Mouse (Mus musculus) spleen, postnatal 36 days (tissue): Measurements from ENCODE around the gene Olfr1276.

ENCODE experiments used
- DNase-seq, 2 experiments: peaks; one replicate each; pipeline ENCODE4 v3.0.0; 2022; ENCODE audit warnings: low spot score in 2 of 2, mixed read lengths in 1 of 2

The Olfr1276 gene

DNA sequence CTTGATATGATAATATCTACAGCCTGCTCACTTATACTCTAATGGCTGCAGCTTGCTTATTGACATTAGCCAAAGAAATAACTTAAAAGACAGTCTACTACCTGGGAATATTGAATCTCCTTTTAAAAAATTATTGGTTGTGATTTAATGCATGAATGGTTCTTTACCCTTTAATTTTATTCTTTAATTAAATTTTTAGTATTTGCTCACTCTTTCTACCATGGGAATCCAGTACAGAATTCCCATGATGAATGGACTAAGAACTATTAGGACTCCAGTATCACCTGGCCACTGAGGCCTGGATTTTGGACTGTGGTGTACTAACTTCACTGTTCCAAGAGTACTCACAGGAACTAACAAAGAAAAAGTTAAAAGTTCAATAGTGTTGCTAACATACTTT is at the start of gene Olfr1276:
Gene Olfr1276, plus strand, starts transcription at position 301 of the 400 bp plus-strand sequence.
- no peak for DNase-seq

DNA sequence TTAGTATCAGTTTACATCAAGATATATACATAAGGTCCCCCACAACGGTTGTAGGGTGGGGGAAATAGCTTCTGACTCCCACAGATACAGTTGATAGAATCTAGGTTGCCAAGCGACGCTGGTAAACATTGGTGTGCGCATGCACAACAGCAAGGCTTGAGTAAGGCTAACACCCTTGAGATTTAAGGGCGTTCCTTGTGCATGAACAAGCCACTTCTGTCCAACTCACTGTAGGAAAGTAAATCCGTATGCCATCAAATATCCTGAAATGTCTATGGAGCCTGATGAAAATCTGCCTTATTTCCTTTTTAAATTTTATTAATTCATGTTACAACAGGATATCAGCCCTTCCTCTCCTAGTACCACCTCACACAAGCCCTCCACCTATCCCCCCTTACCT is 24.8 kb upstream of the Olfr1276 start, which contains the start of gene 4930430A15Rik:
Gene 4930430A15Rik, minus strand, starts transcription at position 101 of the 400 bp plus-strand sequence.
- no peak for DNase-seq

DNA sequence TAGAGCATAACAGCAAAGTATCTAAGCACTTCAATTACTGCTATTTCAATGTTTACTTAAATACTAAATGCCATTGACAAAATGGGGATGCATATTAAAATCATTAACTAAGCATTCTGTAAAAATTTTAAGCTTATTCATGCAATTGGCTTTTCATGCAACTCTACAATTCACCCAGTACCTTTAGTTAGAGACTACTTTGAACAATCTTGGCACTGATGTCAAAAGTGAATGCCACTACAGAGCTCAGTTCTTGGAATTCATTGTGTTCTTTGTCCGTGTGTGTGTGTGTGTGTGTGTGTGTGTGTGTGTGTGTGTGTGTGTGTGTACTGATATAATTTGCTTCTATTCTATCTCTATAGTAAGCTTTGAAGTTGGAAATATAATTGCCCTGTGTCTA is 19.1 kb upstream of the Olfr1276 start, which contains the start of gene Olfr1275:
Gene Olfr1275, minus strand, starts transcription at position 101 of the 400 bp plus-strand sequence.
- DNase-seq: no peak

DNA sequence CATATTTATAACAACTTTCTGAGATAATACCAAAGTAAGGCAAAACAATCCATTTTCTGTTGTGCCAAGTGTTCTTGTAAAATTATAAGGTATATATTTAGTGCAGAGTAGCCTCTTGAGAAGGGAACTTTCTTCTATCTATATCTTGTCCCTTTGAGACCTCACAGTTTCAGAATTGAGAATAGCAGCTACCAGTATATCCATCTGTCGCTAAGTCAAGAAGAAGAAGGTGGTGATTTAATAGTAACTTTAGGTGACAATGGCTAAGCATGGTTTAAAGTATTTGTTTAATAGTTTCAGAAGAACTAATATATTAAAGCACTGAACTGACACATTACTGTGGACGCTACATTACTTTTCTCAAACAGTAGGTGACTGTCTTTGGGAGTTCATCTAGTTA is 19.7 kb downstream of the Olfr1276 start, which contains the start of gene Olfr1277:
Gene Olfr1277, minus strand, starts transcription at position 101 of the 400 bp plus-strand sequence.
- DNase-seq: no peak

DNA sequence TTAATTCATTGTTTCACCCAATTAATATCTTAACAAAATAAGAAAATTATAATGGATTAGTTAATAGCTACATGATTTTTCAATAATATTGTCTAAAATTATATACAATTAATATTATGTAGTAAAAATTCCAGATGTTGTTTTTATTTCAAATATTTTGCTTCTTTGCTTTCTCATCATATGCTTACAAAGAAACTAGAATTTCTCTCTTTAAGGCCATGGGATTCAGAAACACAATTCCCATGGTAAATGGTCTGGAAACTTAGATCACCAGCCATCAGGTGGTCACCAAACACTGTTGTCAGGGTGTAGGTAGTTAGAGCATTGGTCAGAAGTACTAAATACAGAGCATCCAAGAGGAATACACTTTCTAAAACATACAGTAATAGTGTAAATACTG is 35.5 kb downstream of the Olfr1276 start, which contains the start of gene Olfr1278:
Gene Olfr1278, plus strand, starts transcription at position 301 of the 400 bp plus-strand sequence.
- DNase-seq: no peak

DNA sequence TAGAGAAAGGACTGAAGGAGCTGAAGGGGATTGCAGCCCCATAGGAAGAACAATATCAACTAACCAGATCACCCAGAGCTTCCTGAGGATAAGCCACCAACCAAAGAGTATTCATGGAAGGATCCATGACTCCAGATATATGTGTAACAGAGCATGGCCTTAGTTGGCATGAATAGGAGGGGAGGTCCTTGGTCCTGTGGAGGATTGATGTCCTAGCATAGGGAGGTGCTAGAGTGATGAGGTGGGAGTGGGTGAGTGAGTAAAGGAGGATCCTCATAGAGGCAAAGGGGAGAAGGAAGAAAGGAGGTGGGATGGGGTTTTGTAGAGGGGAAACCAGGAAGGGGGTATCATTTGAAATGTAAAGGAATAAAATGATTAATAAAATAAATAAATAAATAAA is 44.2 kb downstream of the Olfr1276 start:
- no peak for DNase-seq

DNA sequence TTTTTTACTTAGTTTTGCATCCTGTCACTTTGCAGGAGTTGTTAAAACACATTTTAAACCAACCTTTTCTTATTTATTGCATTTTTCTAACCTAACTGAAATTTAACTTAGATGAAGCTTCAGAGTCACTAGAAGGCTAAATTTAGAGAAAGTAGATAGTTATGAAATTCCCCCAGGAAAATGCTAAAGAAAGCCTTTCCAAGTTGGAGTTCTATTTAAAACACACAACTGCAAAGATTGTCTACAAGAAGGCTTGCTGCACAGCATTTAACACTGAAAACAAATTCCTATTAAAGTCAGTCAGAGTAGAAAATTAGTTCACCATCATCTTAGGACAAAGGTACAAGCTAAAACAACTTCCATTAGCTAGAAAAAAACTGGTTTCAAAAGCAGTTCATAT is 46.1 kb downstream of the Olfr1276 start, which contains the start of gene Olfr1279:
Gene Olfr1279, plus strand, starts transcription at position 262 of the 400 bp plus-strand sequence.
- no peak for DNase-seq
